Mouse (Mus musculus) forebrain, embryonic 11.5 days (tissue): Measurements from ENCODE around the gene Car10. TPM values are rescaled to one million over a fixed set of nuclear protein-coding genes. Genes with fewer than 3 reads are reported as not detected.

ENCODE experiments used
- ATAC-seq: fragments of 200-750 bp; cut with Nextera tagmentation; replicated peaks from 2 replicates; pipeline ENCODE4 v1.8.0; 2017; ENCODE audit warnings: moderate TSS enrichment; ENCODE audit not compliant: low FRiP score
- DNase-seq: peaks from one replicate; pipeline ENCODE4 v3.0.0-alpha.2; 2017; ENCODE audit warnings: low spot score
- H3K27ac ChIP-seq: fragments of 300-500 bp; sonication (generic); 2 replicates; pipeline ENCODE4 v1.5.1; 2014; ENCODE audit warnings: low read depth, low read length
- H3K27me3 ChIP-seq: fragments of 300-500 bp; sonication (generic); 2 replicates; pipeline ENCODE4 v1.6.1; 2014; ENCODE audit warnings: mild to moderate bottlenecking, low read length, mixed read lengths; ENCODE audit not compliant: control insufficient read depth, insufficient read depth
- H3K36me3 ChIP-seq: fragments of 300-500 bp; sonication (generic); 2 replicates; pipeline ENCODE4 v1.6.1; 2014; ENCODE audit warnings: mild to moderate bottlenecking, low read length, moderate library complexity, mixed read lengths; ENCODE audit not compliant: control insufficient read depth, insufficient read depth
- H3K4me1 ChIP-seq: fragments of 300-500 bp; sonication (generic); replicated peaks from 2 replicates; pipeline ENCODE4 v1.6.1; 2014; ENCODE audit warnings: low read length, mixed read lengths; ENCODE audit not compliant: control insufficient read depth, insufficient read depth
- H3K4me2 ChIP-seq: fragments of 300-500 bp; sonication (generic); 2 replicates; pipeline ENCODE4 v1.6.1; 2014; ENCODE audit warnings: low read depth, mild to moderate bottlenecking, low read length, moderate library complexity, mixed read lengths; ENCODE audit not compliant: severe bottlenecking
- H3K4me3 ChIP-seq: fragments of 300-500 bp; sonication (generic); 2 replicates; pipeline ENCODE4 v1.5.1; 2014; ENCODE audit warnings: low read depth, low read length
- H3K9ac ChIP-seq: fragments of 300-500 bp; sonication (generic); 2 replicates; pipeline ENCODE4 v1.6.1; 2014; ENCODE audit warnings: low read length
- H3K9me3 ChIP-seq: fragments of 300-500 bp; sonication (generic); 2 replicates; pipeline ENCODE4 v1.6.1; 2016; ENCODE audit warnings: low read length, mixed read lengths; ENCODE audit not compliant: control insufficient read depth
- WGBS: fragments of 180-500 bp; shearing (Covaris S2); extraction: QIAGEN DNeasy Blood & Tissue Kit; methylation state at CpG from one replicate; pipeline ENCODE4 v1.1.7; 2014; 5-methylcytosine and 5-hydroxymethylcytosine counted together
- polyA plus RNA-seq: library from polyadenylated mRNA; unstranded; fragments of >200 nt; fragmentation: Nextera tagmentation; extraction: Ambion mirVana; gene quantifications from 2 replicates; pipeline ENCODE4 v1.2.1, GENCODE M21; 2014

Car10 gene
- polyA plus RNA-seq, 1 experiment from 2014 or later, result 1.3 TPM

DNA sequence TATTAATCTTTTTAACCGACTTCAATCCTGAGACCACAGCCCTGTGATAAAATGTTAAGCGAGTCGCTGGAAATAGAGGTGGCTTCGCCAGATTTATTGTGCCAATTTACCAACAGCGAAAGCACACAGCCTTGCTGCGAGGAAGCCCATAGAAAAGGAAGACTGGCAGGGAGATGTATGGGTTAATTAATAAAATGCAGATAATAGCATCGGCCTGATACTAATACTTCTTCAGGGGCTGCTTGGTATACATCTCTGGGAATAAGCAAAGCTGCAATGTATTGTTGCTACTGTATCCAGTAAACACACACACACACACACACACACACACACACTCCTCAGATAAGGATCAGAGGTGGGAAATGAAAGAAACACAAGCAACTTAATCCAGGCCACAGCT, 462.7 kb downstream of the Car10 start:
- H3K27me3 ChIP-seq, result no peaks in the 10 kb centered on the region
- H3K27ac ChIP-seq, result no peak overlapping the region
- 75% methylated on average over 7 of the region's 7 CpGs for WGBS
- H3K4me3 ChIP-seq, result no peak overlapping the region
- H3K9me3 ChIP-seq, result no peaks in the 10 kb centered on the region
- H3K9ac ChIP-seq, result no peak overlapping the region
- H3K4me2 ChIP-seq, result no peak overlapping the region
- H3K4me1 ChIP-seq, result no peaks in the 10 kb centered on the region
- ATAC-seq, result no peak
- no peak for DNase-seq
- H3K36me3 ChIP-seq, result no peaks in the 10 kb centered on the region

GRCm38 (mm10) chr11:93562330-93562865, 464.6 kb downstream of the Car10 start:
- ATAC-seq, result no peak
- no peak overlapping the region for H3K27ac ChIP-seq
- H3K9ac ChIP-seq, result no peak overlapping the region
- no peak for DNase-seq
- no peak overlapping the region for H3K4me3 ChIP-seq
- no peaks in the 10 kb centered on the region for H3K9me3 ChIP-seq
- H3K27me3 ChIP-seq, result no peaks in the 10 kb centered on the region
- no peak overlapping the region for H3K4me2 ChIP-seq
- no peaks in the 10 kb centered on the region for H3K36me3 ChIP-seq
- no peaks in the 10 kb centered on the region for H3K4me1 ChIP-seq

- no peak for DNase-seq
- H3K36me3 ChIP-seq, result no peaks in the 10 kb centered on the region
These were observed 467.9 kb downstream of the Car10 start for GRCm38 (mm10) chr11:93565756-93566155.

DNA sequence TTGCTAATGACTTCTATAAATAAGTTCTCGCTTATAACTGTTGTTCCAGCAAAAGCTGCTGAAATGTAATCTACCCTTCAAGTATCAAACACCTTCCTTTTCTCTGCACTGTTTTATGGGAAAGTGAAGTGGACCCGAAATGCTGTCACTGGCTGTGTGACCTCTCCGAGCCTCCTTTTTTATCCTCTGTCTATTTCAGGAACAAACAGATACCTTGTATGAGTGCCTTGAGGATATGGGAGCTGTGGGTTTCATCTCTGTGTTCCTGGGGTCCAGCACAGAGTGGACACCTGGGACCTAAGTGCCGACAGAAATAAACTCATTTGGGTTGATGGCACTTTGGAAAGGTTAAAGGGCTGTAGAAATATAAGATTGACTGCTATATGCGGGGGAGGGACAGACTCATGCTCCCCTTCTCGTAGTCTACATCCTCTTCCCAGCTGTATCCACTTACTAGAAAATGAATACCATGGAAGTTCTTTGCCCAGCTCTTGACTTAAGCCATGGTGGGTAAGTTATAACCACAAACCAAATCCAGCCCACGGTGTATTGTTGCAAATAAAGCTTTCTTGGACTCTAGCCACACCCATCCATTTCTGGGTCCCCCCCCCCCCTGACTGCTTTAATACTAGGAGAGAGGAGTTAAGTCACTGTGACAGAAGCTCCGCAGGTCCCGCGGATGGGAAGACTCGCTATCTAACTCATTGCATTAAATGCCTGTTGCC, 474.3 kb downstream of the Car10 start:
- no peak overlapping the region for H3K9ac ChIP-seq
- H3K4me3 ChIP-seq, result no peak overlapping the region
- DNase-seq, result no peak
- no peak overlapping the region for H3K27ac ChIP-seq
- H3K36me3 ChIP-seq, result no peaks in the 10 kb centered on the region
- H3K4me2 ChIP-seq, result no peak overlapping the region
- WGBS, result 83% methylated on average over 11 of the region's 11 CpGs
- H3K4me1 ChIP-seq, result no peaks in the 10 kb centered on the region
- H3K27me3 ChIP-seq, result no peaks in the 10 kb centered on the region
- no peak for ATAC-seq
- H3K9me3 ChIP-seq, result no peaks in the 10 kb centered on the region

More at GRCm38 (mm10) chr11:93565756-93566155, 467.9 kb downstream of the Car10 start:
- no peak overlapping the region for H3K9ac ChIP-seq
- H3K27me3 ChIP-seq, result no peaks in the 10 kb centered on the region
- WGBS, result 81% methylated on average over 3 of the region's 3 CpGs
- no peaks in the 10 kb centered on the region for H3K4me1 ChIP-seq
- H3K9me3 ChIP-seq, result no peaks in the 10 kb centered on the region
- H3K4me2 ChIP-seq, result no peak overlapping the region
- no peak for ATAC-seq
- no peak overlapping the region for H3K27ac ChIP-seq
- no peak overlapping the region for H3K4me3 ChIP-seq

DNA sequence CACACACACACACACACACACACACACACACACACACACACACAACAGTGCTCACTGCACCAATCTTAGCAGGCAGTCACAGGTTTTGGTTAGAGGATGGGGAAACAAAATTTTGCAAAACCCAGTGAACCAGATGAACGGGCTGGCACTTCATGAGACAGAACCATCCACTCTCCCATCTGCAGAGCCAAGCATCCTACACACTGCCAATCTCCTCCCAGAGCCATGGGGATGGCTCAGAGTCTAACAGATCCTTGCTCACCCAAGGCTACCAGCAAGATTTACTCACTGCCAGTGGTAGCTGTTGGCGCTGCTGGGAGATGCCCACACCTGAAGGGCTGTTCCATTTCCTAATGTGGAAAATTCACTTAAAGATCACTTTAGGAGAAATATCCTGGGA, 479.6 kb downstream of the Car10 start:
- DNase-seq, result no peak
- H3K4me1 ChIP-seq, result no peaks in the 10 kb centered on the region
- H3K4me3 ChIP-seq, result no peak overlapping the region
- no peak overlapping the region for H3K9ac ChIP-seq
- H3K27me3 ChIP-seq, result no peaks in the 10 kb centered on the region
- no peak overlapping the region for H3K27ac ChIP-seq
- no peaks in the 10 kb centered on the region for H3K9me3 ChIP-seq
- H3K4me2 ChIP-seq, result no peak overlapping the region
- no peaks in the 10 kb centered on the region for H3K36me3 ChIP-seq
- WGBS, result 89% methylated on average over 2 of the region's 2 CpGs
- ATAC-seq, result no peak

- H3K9me3 ChIP-seq, result no peaks in the 10 kb centered on the region
- no peaks in the 10 kb centered on the region for H3K27me3 ChIP-seq
- ATAC-seq, result no peak
These were observed 481.8 kb downstream of the Car10 start for GRCm38 (mm10) chr11:93579626-93580025.

GRCm38 (mm10) chr11:93581326-93581725, 483.5 kb downstream of the Car10 start:
- H3K4me1 ChIP-seq, result no peaks in the 10 kb centered on the region
- no peaks in the 10 kb centered on the region for H3K36me3 ChIP-seq
- no peak overlapping the region for H3K27ac ChIP-seq
- ATAC-seq, result no peak
- H3K27me3 ChIP-seq, result no peaks in the 10 kb centered on the region
- H3K4me3 ChIP-seq, result no peak overlapping the region
- no peak overlapping the region for H3K9ac ChIP-seq
- no peak overlapping the region for H3K4me2 ChIP-seq
- WGBS, result 68% methylated on average over 4 of the region's 4 CpGs
- no peaks in the 10 kb centered on the region for H3K9me3 ChIP-seq
- DNase-seq, result no peak

More at GRCm38 (mm10) chr11:93579626-93580025, 481.8 kb downstream of the Car10 start:
- H3K27ac ChIP-seq, result no peak overlapping the region
- WGBS, result 94% methylated on average over 1 of the region's 1 CpGs
- no peaks in the 10 kb centered on the region for H3K36me3 ChIP-seq
- no peak for DNase-seq
- H3K4me3 ChIP-seq, result no peak overlapping the region
- no peak overlapping the region for H3K4me2 ChIP-seq
- H3K4me1 ChIP-seq, result no peaks in the 10 kb centered on the region
- no peak overlapping the region for H3K9ac ChIP-seq

DNA sequence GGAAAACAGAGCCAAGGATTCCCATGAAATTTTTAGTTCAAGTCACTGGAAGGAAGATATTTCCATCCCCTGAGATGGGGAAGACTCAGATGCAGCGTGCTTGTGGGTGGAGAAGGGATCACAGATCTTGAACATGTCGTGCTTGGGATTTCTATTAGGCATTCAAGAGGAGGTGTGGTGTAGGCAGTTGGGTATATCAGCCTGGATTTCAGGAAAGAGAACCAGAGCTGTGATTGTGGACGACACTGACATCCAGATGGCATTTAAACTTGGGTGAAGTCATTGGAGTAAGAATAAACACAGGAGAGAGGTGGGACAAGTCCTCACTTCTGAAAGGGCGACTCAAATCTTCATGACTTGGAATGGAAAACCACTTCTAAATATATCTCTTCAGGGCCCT, 490.0 kb downstream of the Car10 start:
- ATAC-seq, result no peak
- no peak overlapping the region for H3K4me3 ChIP-seq
- 86% methylated on average over 4 of the region's 4 CpGs for WGBS

DNA sequence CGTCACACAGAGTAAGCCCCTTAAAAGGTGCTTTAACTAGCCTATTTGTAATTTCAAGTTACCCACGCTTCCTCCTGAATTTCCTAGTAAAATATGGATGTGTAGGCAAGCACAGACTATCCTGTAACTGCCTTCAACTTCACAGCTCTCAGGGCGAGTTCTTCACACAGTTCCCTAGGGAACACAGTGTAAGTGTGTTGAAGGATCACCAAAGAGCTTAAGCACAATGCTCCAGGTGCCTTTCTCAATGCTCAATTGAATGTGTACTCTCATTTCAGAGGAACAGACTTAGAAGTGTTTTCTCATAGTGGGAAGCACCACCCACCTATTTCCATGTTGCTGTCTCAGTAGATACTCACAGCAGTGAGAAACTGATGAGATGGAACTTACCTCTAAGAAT, 492.8 kb downstream of the Car10 start:
- no peak overlapping the region for H3K4me3 ChIP-seq
- no peak overlapping the region for H3K27ac ChIP-seq
- no peaks in the 10 kb centered on the region for H3K36me3 ChIP-seq
- H3K4me1 ChIP-seq, result no peaks in the 10 kb centered on the region
- DNase-seq (no peak), ATAC-seq (no peak)
- H3K4me2 ChIP-seq, result no peak overlapping the region
- H3K9ac ChIP-seq, result no peak overlapping the region
- no peaks in the 10 kb centered on the region for H3K27me3 ChIP-seq
- 88% methylated on average over 3 of the region's 3 CpGs for WGBS
- H3K9me3 ChIP-seq, result no peaks in the 10 kb centered on the region

More for the DNA sequence above, 490.0 kb downstream of the Car10 start:
- H3K9me3 ChIP-seq, result no peaks in the 10 kb centered on the region
- no peak overlapping the region for H3K4me2 ChIP-seq
- no peak overlapping the region for H3K27ac ChIP-seq
- H3K36me3 ChIP-seq, result no peaks in the 10 kb centered on the region
- H3K4me1 ChIP-seq, result no peaks in the 10 kb centered on the region
- no peaks in the 10 kb centered on the region for H3K27me3 ChIP-seq
- no peak for DNase-seq
- no peak overlapping the region for H3K9ac ChIP-seq
